Mouse (Mus musculus): Measurements from ENCODE around the gene Pifo. TPM values are rescaled to one million over a fixed set of nuclear protein-coding genes. Genes with fewer than 3 reads are reported as not detected.

Pifo gene
- total RNA-seq, 2 experiments from 2014 or later = not detected

DNA sequence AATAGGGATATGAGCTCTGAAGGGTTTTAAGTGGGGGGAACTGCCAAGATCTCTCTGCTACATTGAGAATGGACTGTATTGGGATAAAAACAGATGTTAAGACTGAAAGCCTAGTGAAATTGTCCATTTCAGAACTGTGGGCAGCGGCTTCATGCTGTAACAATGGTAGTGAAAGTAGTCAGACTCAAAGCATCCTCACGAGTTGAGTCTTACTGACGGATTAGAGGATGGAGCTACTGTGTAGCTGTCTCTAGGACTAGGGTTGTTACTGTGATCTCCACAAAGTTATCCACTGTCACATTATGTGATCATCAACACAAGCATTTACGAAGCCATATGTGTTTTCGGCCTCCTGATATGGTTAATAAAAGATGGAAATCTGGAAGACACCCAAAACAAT is 56.2 kb downstream of the Pifo start:
- ATAC-seq (replicated peaks; ENCODE audit: poor library complexity) = no peak

DNA sequence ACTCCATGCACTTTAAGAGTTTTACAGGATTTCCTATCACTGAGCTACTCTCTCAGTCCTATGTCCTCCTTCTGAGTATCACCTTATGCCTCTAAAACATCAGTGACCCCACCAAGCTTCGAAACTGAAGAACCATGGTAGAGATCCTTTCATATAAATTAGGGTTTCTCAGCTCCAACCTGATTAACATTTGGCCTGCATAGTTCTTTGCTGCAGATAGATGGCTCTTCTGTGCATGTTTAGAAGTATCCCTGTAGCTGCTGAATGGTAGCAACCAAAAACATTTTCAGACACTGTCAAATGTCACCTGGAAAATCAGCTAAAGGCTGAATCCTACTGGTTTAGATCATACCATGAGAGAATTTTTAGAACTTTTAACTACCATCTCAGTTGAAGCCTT is 57.2 kb downstream of the Pifo start:
- ATAC-seq (replicated peaks; ENCODE audit: poor library complexity) = no peak

DNA sequence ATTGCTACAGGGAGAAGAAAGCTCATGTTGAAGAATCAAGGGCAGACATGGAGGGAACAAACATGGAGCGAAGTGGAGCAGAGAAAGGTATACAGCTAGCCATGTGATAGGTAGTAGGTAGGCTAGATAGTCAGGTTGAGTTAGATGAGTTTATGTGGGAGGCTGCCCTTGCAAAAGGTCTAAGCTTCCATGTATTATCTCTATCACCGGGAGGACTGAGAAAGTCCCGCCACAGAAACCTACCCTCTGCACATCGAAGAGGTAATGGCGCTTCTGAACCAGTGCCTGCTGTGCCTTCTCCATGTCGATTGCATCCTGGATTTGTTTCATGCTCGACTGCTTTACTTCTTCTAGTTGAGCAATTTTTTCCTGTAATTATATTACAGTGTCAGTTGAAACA is 63.1 kb downstream of the Pifo start:
- no peak for ATAC-seq (replicated peaks; ENCODE audit: poor library complexity)

Other genes with a start within 250 kb of the Pifo start
- 151 and 181 TPM in 2 replicates for gene Rap1a, start 213.3 kb downstream of the Pifo start, total RNA-seq (2015)
- 128 and 136 TPM in 2 replicates for gene Rap1a, start 213.3 kb downstream of the Pifo start, total RNA-seq (2017)
- 0.81 and 1.4 TPM in 2 replicates for gene Adora3, start 143.8 kb downstream of the Pifo start, total RNA-seq (2015)
- gene Adora3, start 143.8 kb downstream of the Pifo start, total RNA-seq (2017) = 0.20 TPM in 1 of 2 replicates, not detected in the other
- 0.71 and 1.8 TPM in 2 replicates for gene Tmigd3, start 143.7 kb downstream of the Pifo start, total RNA-seq (2015)
- gene Tmigd3, start 143.7 kb downstream of the Pifo start, total RNA-seq (2017) = 0.33 and 2.2 TPM in 2 replicates
- gene I830077J02Rik, start 82.0 kb downstream of the Pifo start, total RNA-seq (2015) = 33.1 and 45.9 TPM in 2 replicates
- 19.2 and 22.3 TPM in 2 replicates for gene I830077J02Rik, start 82.0 kb downstream of the Pifo start, total RNA-seq (2017)
- 58.5 and 68.7 TPM in 2 replicates for gene Wdr77, start 55.3 kb downstream of the Pifo start, total RNA-seq (2015)
- 37.6 and 39.1 TPM in 2 replicates for gene Wdr77, start 55.3 kb downstream of the Pifo start, total RNA-seq (2017)
- 472 and 511 TPM in 2 replicates for gene Atp5f1, start 54.5 kb downstream of the Pifo start, total RNA-seq (2015)
- 494 and 515 TPM in 2 replicates for gene Atp5f1, start 54.5 kb downstream of the Pifo start, total RNA-seq (2017)
- gene Ovgp1, start 40.9 kb downstream of the Pifo start, total RNA-seq (2015) = 4.0 and 4.5 TPM in 2 replicates
- 1.4 and 1.5 TPM in 2 replicates for gene Ovgp1, start 40.9 kb downstream of the Pifo start, total RNA-seq (2017)
- gene Chil5, start 18.2 kb upstream of the Pifo start, total RNA-seq (2015) = 0.89 TPM in 1 of 2 replicates, not detected in the other
- 0.24 and 0.92 TPM in 2 replicates for gene Chil5, start 18.2 kb upstream of the Pifo start, total RNA-seq (2017)
- not detected in 2 replicates for gene Chia1, start 98.6 kb upstream of the Pifo start, total RNA-seq (2015)
- not detected in 2 replicates for gene Chia1, start 98.6 kb upstream of the Pifo start, total RNA-seq (2017)
- gene Chil3, start 152.9 kb upstream of the Pifo start, total RNA-seq (2015) = 167 and 300 TPM in 2 replicates
- gene Chil3, start 152.9 kb upstream of the Pifo start, total RNA-seq (2017) = 117 and 201 TPM in 2 replicates
- gene Chil4, start 204.9 kb upstream of the Pifo start, total RNA-seq (2015) = not detected in 2 replicates
- not detected in 2 replicates for gene Chil4, start 204.9 kb upstream of the Pifo start, total RNA-seq (2017)

Data from megakaryocyte progenitor cell, adult 5-6 weeks (primary cell).